Mouse (Mus musculus) hindbrain, embryonic 10.5 days (tissue): ENCODE measurements around the gene D8Ertd738e. TPM values are rescaled to one million over a fixed set of nuclear protein-coding genes. Genes with fewer than 3 reads are reported as not detected.

Source experiments
- DNase-seq: peaks from one replicate; pipeline ENCODE4 v3.0.0-alpha.2; 2017; ENCODE audit warnings: low spot score
- H3K27ac ChIP-seq: fragments of 300-500 bp; sonication (generic); 2 replicates; pipeline ENCODE4 v1.5.1; 2016; ENCODE audit warnings: mild to moderate bottlenecking, moderate library complexity
- H3K27me3 ChIP-seq: fragments of 300-500 bp; sonication (generic); 2 replicates; pipeline ENCODE4 v1.6.1; 2016; ENCODE audit warnings: mild to moderate bottlenecking; ENCODE audit not compliant: poor library complexity, insufficient read depth, severe bottlenecking
- H3K36me3 ChIP-seq: fragments of 300-500 bp; sonication (generic); 2 replicates; pipeline ENCODE4 v1.6.1; 2016; ENCODE audit warnings: mild to moderate bottlenecking, moderate library complexity
- H3K4me1 ChIP-seq: fragments of 300-500 bp; sonication (generic); replicated peaks from 2 replicates; pipeline ENCODE4 v1.6.1; 2016; ENCODE audit warnings: mild to moderate bottlenecking
- H3K4me3 ChIP-seq: fragments of 300-500 bp; sonication (generic); 2 replicates; pipeline ENCODE4 v1.5.1; 2016; ENCODE audit warnings: mild to moderate bottlenecking, moderate library complexity
- H3K9me3 ChIP-seq: fragments of 300-500 bp; sonication (generic); 2 replicates; pipeline ENCODE4 v1.6.1; 2016; ENCODE audit warnings: mild to moderate bottlenecking, moderate library complexity
- WGBS: fragments of 180-500 bp; shearing (Covaris S2); methylation state at CpG from one replicate; pipeline ENCODE4 v1.1.7; 2016; 5-methylcytosine and 5-hydroxymethylcytosine counted together
- polyA plus RNA-seq: library from polyadenylated mRNA; unstranded; fragments of >200 nt; fragmentation: Nextera tagmentation; extraction: Ambion mirVana; gene quantifications from 2 replicates; pipeline ENCODE4 v1.2.1, GENCODE M21; 2016

D8Ertd738e gene
- polyA plus RNA-seq, 1 experiment from 2014 or later: 386 TPM

- Histone ChIP-seq H3K27me3 (no peaks in the 10 kb centered on the region), H3K36me3 (peaks cover 84% of the 10 kb centered on the region), H3K4me1 (peaks cover 19% of the 10 kb centered on the region), H3K27ac (no peak overlapping the region), H3K9me3 (no peaks in the 10 kb centered on the region), H3K4me3 (no peak overlapping the region)
- no peak for DNase-seq
- WGBS: 95% methylated on average over 4 of the region's 4 CpGs
These were observed 11.6 kb upstream of the D8Ertd738e start for GRCm38 (mm10) chr8:84261098-84261497.

- DNase-seq: peak; percentile 93
- H3K27me3 ChIP-seq: no peaks in the 10 kb centered on the region
- peaks cover 22% of the 10 kb centered on the region for H3K4me1 ChIP-seq
- H3K4me3 ChIP-seq: peak within 1 kb of the TSS; percentile 86
- peak within 1 kb of the TSS; percentile 93 for H3K27ac ChIP-seq
- no peaks in the 10 kb centered on the region for H3K9me3 ChIP-seq
- peaks cover 82% of the 10 kb centered on the region for H3K36me3 ChIP-seq
- under 1% methylated on average over 64 of the region's 64 CpGs for WGBS
These were observed 7.5 kb upstream of the D8Ertd738e start, which contains the start of gene Mri1 for GRCm38 (mm10) chr8:84256822-84257610. Mri1 (minus strand) TSS chr8:84257326.

- peaks cover 22% of the 10 kb centered on the region for H3K4me1 ChIP-seq
- peak overlapping the region; percentile 93 for H3K27ac ChIP-seq
- WGBS: 19% methylated on average over 6 of the region's 6 CpGs
- peak overlapping the region; percentile 86 for H3K4me3 ChIP-seq
- H3K27me3 ChIP-seq: no peaks in the 10 kb centered on the region
- no peaks in the 10 kb centered on the region for H3K9me3 ChIP-seq
- no peak for DNase-seq
- H3K36me3 ChIP-seq: peaks cover 82% of the 10 kb centered on the region
These were observed 6.9 kb upstream of the D8Ertd738e start for GRCm38 (mm10) chr8:84256458-84256821.

DNA sequence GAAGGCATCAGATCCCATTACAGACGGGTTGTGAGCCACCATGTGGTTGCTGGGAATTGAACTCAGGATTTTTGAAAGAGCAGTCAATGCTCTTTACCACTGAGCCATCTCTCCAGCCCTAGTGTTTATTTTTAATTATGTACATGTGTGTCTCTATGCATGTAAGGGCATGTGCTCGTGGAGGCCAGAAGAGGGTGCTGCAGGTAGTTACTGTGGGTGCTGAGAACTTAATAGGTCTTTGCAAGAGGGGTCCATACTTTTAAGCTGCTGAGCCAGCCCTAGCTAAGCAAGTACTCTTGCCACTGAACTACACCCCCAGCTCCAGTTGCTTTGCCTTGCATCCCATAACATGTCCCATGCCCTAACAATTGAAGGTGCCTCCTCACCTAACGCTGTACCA, 6.3 kb upstream of the D8Ertd738e start:
- Histone ChIP-seq H3K4me3 (peak overlapping the region; percentile 86), H3K4me1 (peaks cover 22% of the 10 kb centered on the region), H3K27ac (peak overlapping the region; percentile 93; the same call in 1 of the 2 replicates), H3K36me3 (peaks cover 82% of the 10 kb centered on the region), H3K27me3 (no peaks in the 10 kb centered on the region), H3K9me3 (no peaks in the 10 kb centered on the region)
- WGBS: 81% methylated on average over 3 of the region's 3 CpGs
- no peak for DNase-seq

- Histone ChIP-seq H3K4me1 (peaks cover 8% of the 10 kb centered on the region), H3K4me3 (no peak overlapping the region), H3K27ac (no peak overlapping the region), H3K27me3 (no peaks in the 10 kb centered on the region), H3K9me3 (no peaks in the 10 kb centered on the region), H3K36me3 (peaks cover 36% of the 10 kb centered on the region)
- DNase-seq: no peak
- WGBS: 79% methylated on average over 2 of the region's 2 CpGs
These were observed 7.7 kb downstream of the D8Ertd738e start for GRCm38 (mm10) chr8:84241821-84242220.

DNA sequence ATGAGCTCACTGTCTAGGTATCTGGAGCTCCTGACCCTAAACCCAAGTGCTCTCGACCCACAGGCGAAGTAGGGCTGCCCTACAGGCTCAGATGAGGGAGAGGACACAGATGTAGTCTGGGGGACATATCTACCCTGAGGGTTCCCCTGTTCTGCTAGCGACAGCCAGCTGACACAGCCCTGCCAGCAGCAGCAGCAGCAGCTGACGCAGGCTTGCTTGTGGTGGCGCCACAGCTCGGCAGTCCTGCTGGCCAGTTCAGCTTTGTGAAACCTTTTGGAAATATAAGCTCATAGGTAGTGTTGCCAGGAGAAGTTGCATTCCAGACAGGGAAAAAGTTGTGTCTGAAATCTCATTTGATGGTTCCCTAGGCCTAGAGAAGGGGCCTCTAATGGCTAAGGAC, 8.4 kb downstream of the D8Ertd738e start:
- H3K4me1 ChIP-seq: peaks cover 11% of the 10 kb centered on the region
- peaks cover 29% of the 10 kb centered on the region for H3K36me3 ChIP-seq
- H3K27me3 ChIP-seq: no peaks in the 10 kb centered on the region
- no peak for DNase-seq
- 63% methylated on average over 6 of the region's 6 CpGs for WGBS
- H3K4me3 ChIP-seq: no peak overlapping the region
- H3K27ac ChIP-seq: no peak overlapping the region
- no peaks in the 10 kb centered on the region for H3K9me3 ChIP-seq

DNA sequence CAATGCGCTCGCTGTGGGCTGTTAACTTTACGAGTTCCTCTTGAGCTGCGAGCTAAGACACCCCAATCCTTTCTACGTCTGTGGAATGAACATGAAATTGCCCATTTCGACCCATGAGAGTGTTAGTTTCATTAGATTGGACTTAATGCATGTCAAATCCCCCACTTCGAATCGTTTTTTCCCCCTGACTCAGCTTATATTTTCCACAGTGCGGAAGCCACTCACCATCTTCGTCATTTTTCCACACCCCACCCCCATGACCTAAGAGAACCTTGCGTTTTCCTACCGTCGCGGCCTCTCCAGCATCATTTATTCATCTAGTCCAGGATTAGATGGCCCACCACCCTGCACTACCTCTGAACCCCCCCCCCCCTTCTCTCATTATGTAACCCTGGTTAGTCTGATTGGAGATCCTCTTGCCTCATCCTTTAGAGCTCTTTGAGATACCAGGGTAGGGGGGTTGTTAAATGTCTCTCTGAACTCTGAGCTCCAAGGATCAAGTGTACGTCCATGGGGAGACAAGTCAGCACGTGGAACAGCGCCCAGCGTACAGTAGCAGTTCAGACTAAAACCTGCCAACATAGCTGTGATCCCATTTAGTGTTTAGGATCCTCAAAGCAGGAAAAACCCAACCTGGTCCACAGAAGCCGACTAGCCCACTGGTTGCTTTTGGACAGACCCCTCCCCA, 11.8 kb downstream of the D8Ertd738e start:
- no peak for DNase-seq
- 22% methylated on average over 19 of the region's 19 CpGs for WGBS
- peaks cover 28% of the 10 kb centered on the region for H3K4me1 ChIP-seq
- H3K27me3 ChIP-seq: no peaks in the 10 kb centered on the region
- H3K27ac ChIP-seq: peak overlapping the region; percentile 98
- H3K9me3 ChIP-seq: no peaks in the 10 kb centered on the region
- peak overlapping the region; percentile 98 for H3K4me3 ChIP-seq
- peaks cover 23% of the 10 kb centered on the region for H3K36me3 ChIP-seq

DNA sequence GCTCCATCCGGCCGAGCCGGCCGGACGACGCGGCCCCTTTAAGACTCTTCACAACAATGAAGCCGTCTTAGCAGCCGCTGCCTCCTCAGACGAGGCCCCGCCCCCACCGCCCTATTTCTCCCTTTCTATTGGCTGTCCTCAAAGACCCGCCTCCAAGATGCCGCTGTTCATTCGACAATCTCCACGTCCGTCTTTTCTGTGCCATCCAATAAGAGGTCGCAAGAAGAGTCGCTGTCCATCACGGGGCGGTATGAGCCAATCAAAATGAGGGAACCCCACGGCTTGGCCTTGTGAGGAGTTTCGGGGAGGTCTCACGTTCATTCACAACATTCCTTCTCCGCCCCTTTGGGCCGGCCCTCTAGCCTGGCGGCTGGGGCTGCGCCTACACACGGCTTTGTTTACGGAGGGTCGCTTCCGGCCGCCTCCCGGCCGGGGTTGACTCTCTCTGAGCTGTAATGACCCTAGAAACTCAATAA, 12.5 kb downstream of the D8Ertd738e start, which contains the start of gene Zswim4:
Gene Zswim4, minus strand, starts transcription at position 58 of the 476 bp plus-strand sequence.
- Histone ChIP-seq H3K36me3 (peaks cover 29% of the 10 kb centered on the region), H3K9me3 (no peaks in the 10 kb centered on the region), H3K27me3 (no peaks in the 10 kb centered on the region), H3K27ac (peak within 1 kb of the TSS; percentile 98), H3K4me3 (peak within 1 kb of the TSS; percentile 98), H3K4me1 (peaks cover 28% of the 10 kb centered on the region)
- under 1% methylated on average over 35 of the region's 35 CpGs for WGBS
- DNase-seq: peak; percentile 99

DNA sequence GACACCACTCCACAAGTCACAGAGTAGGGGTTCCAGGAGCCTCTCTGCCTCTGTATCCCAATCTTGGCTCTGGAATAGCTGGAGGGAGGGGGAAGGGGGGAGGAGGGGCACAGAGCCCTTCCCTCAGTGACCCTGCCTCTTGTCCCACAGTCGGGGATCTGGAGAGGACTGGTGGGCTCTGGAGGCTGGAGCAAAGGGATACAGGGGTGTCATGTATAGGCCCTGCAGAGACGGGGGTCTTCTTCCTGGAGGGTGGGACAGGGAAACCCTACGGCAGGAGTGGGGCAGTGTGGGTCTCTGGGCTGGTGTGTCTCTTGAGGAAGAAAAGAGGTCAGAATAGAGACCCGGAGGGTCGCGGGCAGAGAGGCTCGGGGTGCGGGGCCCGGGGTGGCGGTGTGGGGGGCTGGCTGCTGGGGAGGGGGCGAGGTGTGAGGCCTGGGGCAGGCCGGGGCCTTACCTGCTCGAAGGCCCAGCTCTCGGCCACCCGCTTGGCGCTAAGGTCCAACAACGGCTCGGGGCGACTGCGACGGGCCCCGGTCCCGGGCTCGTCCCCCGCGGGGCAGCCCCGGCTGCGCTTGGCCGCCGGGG, 13.0 kb downstream of the D8Ertd738e start:
- Histone ChIP-seq H3K4me1 (peaks cover 28% of the 10 kb centered on the region), H3K27me3 (no peaks in the 10 kb centered on the region), H3K9me3 (no peaks in the 10 kb centered on the region), H3K4me3 (peak overlapping the region; percentile 98), H3K27ac (peak overlapping the region; percentile 98), H3K36me3 (peaks cover 35% of the 10 kb centered on the region)
- under 1% methylated on average over 30 of the region's 30 CpGs for WGBS
- no peak for DNase-seq

DNA sequence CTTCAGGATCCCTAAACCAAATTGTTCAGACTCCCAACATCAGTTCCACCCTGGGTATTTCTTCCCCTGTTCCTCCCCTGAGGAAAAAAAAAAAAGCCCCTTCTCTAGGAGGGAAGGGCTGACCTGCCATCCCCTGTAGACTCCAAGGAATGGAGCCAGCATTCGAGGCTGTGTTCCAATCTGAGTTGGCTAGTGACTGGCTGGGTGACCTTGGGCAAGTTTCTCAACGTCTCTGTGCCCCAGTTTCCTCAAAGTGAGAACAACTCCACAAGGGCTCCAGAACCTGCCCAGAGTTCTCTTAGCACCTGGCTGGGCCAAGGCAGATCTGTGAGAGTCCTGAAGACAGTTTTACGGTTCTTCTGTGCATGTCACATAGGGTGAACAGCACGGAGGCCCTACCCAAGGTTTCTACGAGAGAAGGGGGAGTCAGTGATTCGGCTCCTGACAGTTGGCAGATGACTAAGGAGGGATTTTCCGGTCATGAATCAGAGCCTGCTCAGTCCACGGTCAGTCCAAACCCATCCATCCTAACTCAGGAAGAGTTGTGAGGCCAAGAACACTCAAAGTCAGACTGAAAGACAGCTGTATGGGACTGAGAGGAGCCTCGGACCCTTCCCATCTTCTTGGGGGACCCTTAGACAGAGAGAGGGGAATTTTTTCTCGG, 13.6 kb downstream of the D8Ertd738e start:
- peaks cover 41% of the 10 kb centered on the region for H3K36me3 ChIP-seq
- peaks cover 28% of the 10 kb centered on the region for H3K4me1 ChIP-seq
- no peaks in the 10 kb centered on the region for H3K27me3 ChIP-seq
- 45% methylated on average over 10 of the region's 10 CpGs for WGBS
- H3K27ac ChIP-seq: peak overlapping the region; percentile 98
- H3K9me3 ChIP-seq: no peaks in the 10 kb centered on the region
- DNase-seq: no peak
- peak overlapping the region; percentile 98 for H3K4me3 ChIP-seq

DNA sequence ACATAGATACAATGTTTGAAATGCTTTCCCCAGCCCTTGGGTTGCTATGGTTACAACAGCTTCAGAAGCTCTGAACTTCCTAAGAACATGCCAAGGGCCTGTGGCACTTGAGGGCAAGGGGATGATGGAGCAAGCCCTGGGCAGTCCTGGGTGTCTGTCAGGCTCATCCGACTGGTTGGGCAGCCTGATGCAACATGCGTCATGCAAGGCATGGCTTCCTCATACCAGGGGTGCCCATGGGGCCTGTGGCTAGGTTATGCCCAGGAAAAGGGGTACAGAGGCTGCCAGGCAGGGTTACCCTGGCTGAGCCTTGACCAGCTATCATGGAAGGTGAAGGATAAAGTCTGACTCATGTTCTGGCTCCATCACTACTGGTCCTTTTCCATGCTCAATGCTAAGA, 16.5 kb downstream of the D8Ertd738e start:
- WGBS: 91% methylated on average over 2 of the region's 2 CpGs
- Histone ChIP-seq H3K27me3 (no peaks in the 10 kb centered on the region), H3K4me3 (no peak overlapping the region), H3K9me3 (no peaks in the 10 kb centered on the region), H3K27ac (no peak overlapping the region), H3K36me3 (peaks cover 69% of the 10 kb centered on the region), H3K4me1 (peaks cover 26% of the 10 kb centered on the region)
- no peak for DNase-seq

GRCm38 (mm10) chr8:84230735-84231134, 18.8 kb downstream of the D8Ertd738e start:
- peaks cover 92% of the 10 kb centered on the region for H3K36me3 ChIP-seq
- no peak for DNase-seq
- H3K27ac ChIP-seq: no peak overlapping the region
- H3K9me3 ChIP-seq: no peaks in the 10 kb centered on the region
- H3K27me3 ChIP-seq: no peaks in the 10 kb centered on the region
- H3K4me1 ChIP-seq: peaks cover 12% of the 10 kb centered on the region
- H3K4me3 ChIP-seq: no peak overlapping the region
- WGBS: 81% methylated on average over 17 of the region's 17 CpGs
